Mouse (Mus musculus): ENCODE results near the gene Cnr2.

Gene Cnr2

GRCm38 (mm10) chr4:135964426-135964825 lies 69.2 kb downstream of the Cnr2 start:
- peak in 1 of 2 experiments; percentile 45 for DNase-seq (ENCODE audit: low spot score in 2 of 2)

- no peak for DNase-seq (ENCODE audit: low spot score in 2 of 2)
These were observed 69.9 kb downstream of the Cnr2 start for GRCm38 (mm10) chr4:135965113-135965512.

DNA sequence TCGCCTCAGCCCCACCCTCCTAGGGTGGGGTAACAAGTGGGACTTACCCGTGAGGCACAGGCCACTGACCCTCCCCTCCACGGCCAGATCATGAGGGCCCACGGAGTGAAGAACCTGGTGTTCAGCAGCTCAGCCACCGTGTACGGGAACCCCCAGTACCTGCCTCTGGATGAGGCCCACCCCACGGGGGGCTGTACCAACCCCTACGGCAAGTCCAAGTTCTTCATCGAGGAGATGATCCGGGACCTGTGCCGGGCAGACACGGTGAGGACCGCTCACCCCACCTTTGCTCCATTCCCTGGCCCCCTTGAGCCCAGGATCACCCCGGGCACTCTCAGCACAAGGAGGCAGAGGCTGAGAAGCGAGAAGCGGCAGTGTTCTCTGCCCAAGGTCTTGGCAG lies 71.1 kb downstream of the Cnr2 start:
- no peak for DNase-seq (ENCODE audit: low spot score in 2 of 2)

DNA sequence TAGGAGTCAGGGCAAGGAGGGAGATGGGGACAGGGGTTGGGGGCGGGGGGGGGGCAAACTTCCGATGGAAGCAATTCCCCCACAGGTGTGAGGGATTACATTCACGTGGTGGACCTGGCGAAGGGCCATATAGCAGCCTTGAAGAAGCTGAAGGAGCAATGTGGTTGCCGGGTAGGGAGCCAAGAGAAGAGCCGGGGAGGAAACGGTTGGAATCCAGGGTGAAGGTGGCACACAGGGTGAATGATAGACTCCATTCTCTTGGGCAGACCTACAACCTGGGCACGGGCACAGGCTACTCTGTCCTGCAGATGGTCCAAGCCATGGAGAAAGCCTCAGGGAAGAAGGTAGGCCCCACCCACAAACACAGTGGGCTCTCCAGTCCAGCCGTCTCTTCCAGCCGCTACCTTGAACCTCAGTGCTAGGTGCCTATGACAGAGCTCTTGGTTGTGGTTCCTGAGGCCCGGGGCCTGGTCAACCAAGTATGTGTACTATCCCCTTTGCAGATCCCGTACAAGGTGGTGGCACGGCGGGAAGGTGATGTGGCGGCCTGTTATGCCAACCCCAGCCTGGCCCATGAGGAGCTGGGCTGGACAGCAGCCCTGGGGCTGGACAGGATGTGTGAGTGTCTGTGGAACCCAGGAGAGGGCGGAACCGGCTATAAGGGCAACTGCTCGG lies 72.0 kb downstream of the Cnr2 start:
- DNase-seq (ENCODE audit: low spot score in 2 of 2), result no peak

DNA sequence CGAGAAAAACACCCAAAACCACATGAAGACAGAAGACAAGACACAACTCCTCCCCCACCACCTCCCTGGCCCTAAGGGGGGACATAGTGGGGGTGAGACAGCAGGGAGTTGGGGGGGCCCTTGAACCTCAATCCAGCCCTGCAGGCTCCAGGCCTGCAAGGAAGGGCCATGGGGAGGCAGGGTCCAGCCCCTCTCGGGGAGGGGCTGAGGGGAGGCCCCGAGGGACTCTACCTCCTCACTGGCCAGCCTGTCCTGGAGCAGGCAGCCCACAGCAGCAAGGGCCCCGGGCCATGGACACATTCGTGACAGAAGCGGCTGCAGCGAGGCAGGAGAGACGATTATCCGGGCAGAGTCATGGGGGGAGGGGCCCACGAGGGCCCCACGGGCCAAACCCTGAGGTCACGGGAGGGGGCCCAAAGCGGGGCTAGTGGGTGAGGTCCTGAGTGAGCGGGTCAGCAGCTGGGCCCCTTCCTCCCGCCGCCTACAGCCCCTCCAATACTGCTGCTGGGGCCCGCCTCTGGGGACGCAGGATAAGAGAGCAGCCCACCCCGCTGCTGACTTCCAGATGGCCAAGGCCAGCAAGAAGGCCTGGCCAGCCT lies 73.2 kb downstream of the Cnr2 start:
- DNase-seq (ENCODE audit: low spot score in 2 of 2), result no peak

DNA sequence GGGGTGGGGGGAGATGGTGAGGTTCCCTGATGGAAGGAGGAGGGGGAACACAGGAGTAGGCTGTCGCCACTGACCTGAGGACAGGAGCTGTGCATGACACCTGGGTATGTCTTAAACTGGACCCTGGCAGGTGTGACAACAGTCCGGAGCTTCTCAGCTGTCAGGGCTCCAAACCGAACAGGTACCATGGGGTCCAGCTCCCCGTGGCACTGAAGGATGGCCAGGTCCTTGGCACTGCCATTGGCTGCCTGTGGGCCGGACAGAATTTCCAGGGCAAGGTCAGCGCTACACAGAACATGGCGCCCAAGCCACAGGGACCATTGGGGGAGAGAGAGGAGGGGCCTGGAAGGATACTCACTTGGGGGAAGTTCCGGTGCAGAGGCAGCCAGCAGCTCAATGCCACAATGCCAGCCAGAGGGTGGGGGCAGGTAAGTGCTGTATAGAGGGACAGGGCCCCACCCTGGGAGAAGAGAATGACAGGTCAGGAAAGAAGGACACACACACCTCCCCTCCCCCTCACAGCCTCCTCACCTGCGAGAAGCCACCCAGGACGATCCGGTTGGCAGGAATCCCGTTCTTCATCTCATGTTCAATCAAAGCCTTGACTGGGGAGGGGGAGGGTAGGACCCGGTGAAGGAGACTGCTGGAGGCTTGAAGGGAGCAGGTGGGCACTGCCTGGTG lies 74.0 kb downstream of the Cnr2 start:
- no peak for DNase-seq (ENCODE audit: low spot score in 2 of 2)

All from left cerebral cortex, adult 9 months (tissue).